Mouse (Mus musculus) layer of hippocampus, adult 18-20 months (tissue): ENCODE data around the gene Eng. TPM values are rescaled to one million over a fixed set of nuclear protein-coding genes. Genes with fewer than 3 reads are reported as not detected.

Experiments
- DNase-seq, 2 experiments: peaks; one replicate each; pipeline ENCODE4 v3.0.0; 2022; ENCODE audit warnings: low spot score in 2 of 2
- total RNA-seq, 2 experiments: library from RNA; stranded (reverse); gene quantifications; 2 replicates each; pipeline ENCODE4 v1.2.3; 2021

Gene Eng
- total RNA-seq, 2 experiments from 2014 or later: 14.9 to 16.7 TPM

GRCm38 (mm10) chr2:32705018-32705417 lies 58.6 kb downstream of the Eng start:
- DNase-seq: no peak

GRCm38 (mm10) chr2:32706971-32707370 lies 60.6 kb downstream of the Eng start:
- DNase-seq: no peak

GRCm38 (mm10) chr2:32708643-32709042 lies 62.2 kb downstream of the Eng start:
- DNase-seq: no peak

GRCm38 (mm10) chr2:32709521-32710137 lies 63.2 kb downstream of the Eng start:
- DNase-seq: no peak

GRCm38 (mm10) chr2:32710425-32710824 lies 64.0 kb downstream of the Eng start:
- DNase-seq: no peak

GRCm38 (mm10) chr2:32711301-32712056 lies 65.1 kb downstream of the Eng start:
- no peak for DNase-seq

GRCm38 (mm10) chr2:32712108-32712551 lies 65.7 kb downstream of the Eng start:
- peak in 1 of 2 experiments; percentile 39 for DNase-seq

GRCm38 (mm10) chr2:32712586-32712933 lies 66.2 kb downstream of the Eng start:
- DNase-seq: peak; percentile 90 to 94

- peak; percentile 91 to 96 for DNase-seq
These were observed 66.8 kb downstream of the Eng start, which contains the start of gene Cdk9 for GRCm38 (mm10) chr2:32712934-32713817. Gene Cdk9 (minus strand): TSS chr2:32713076.

- no peak for DNase-seq
These were observed 68.0 kb downstream of the Eng start for GRCm38 (mm10) chr2:32714117-32714986.

- no peak for DNase-seq
These were observed 68.6 kb downstream of the Eng start for GRCm38 (mm10) chr2:32714987-32715425.

GRCm38 (mm10) chr2:32718761-32719160 lies 72.4 kb downstream of the Eng start:
- peak in 1 of 2 experiments; percentile 30 for DNase-seq

GRCm38 (mm10) chr2:32720053-32720452 lies 73.7 kb downstream of the Eng start:
- DNase-seq: no peak

- no peak for DNase-seq
These were observed 74.4 kb downstream of the Eng start, which contains the start of gene Sh2d3c for GRCm38 (mm10) chr2:32720681-32721229. Gene Sh2d3c (plus strand): TSS chr2:32721055.

- no peak for DNase-seq
These were observed 75.7 kb downstream of the Eng start for GRCm38 (mm10) chr2:32722046-32722445.

GRCm38 (mm10) chr2:32722581-32722980 lies 76.2 kb downstream of the Eng start:
- DNase-seq: no peak

- no peak for DNase-seq
These were observed 77.8 kb downstream of the Eng start for GRCm38 (mm10) chr2:32724149-32724548.

GRCm38 (mm10) chr2:32724832-32725790 lies 78.7 kb downstream of the Eng start:
- no peak for DNase-seq

- DNase-seq: peak; percentile 80 to 85
These were observed 81.0 kb downstream of the Eng start for GRCm38 (mm10) chr2:32727435-32727834.
